Mouse (Mus musculus) inflammation-experienced regulatory T-cells, adult 6 months (primary cell): ENCODE data around the gene Adcy2. TPM values are rescaled to one million over a fixed set of nuclear protein-coding genes. Genes with fewer than 3 reads are reported as not detected.

Experiments
- ATAC-seq: one replicate; pipeline ENCODE4 v1.8.0; 2017
- polyA plus RNA-seq, 3 experiments: library from polyadenylated mRNA; unstranded; fragments of 100-300 nt; shearing (Covaris generic); gene quantifications; one replicate each; pipeline ENCODE4 v1.2.1; 2017

Gene Adcy2
- polyA plus RNA-seq, 3 experiments from 2014 or later = not detected

GRCm38 (mm10) chr13:68820858-68821579, 178.3 kb downstream of the Adcy2 start:
- no peak for ATAC-seq

- ATAC-seq = no peak
Measured at GRCm38 (mm10) chr13:68815704-68816477, 183.4 kb downstream of the Adcy2 start.

GRCm38 (mm10) chr13:68811185-68811584, 188.2 kb downstream of the Adcy2 start:
- ATAC-seq = no peak

GRCm38 (mm10) chr13:68799777-68800176, 199.6 kb downstream of the Adcy2 start:
- ATAC-seq = no peak

- ATAC-seq = no peak
Measured at GRCm38 (mm10) chr13:68793286-68793685, 206.1 kb downstream of the Adcy2 start.

GRCm38 (mm10) chr13:68787286-68788061, 211.9 kb downstream of the Adcy2 start:
- ATAC-seq = no peak

- ATAC-seq = no peak
Measured at GRCm38 (mm10) chr13:68783096-68783495, 216.2 kb downstream of the Adcy2 start.

GRCm38 (mm10) chr13:68778011-68778672, 221.2 kb downstream of the Adcy2 start:
- ATAC-seq = no peak

GRCm38 (mm10) chr13:68773599-68774211, 225.6 kb downstream of the Adcy2 start:
- ATAC-seq = no peak

- no peak for ATAC-seq
Measured at GRCm38 (mm10) chr13:68768588-68768987, 230.8 kb downstream of the Adcy2 start.

GRCm38 (mm10) chr13:68765896-68766578, 233.3 kb downstream of the Adcy2 start:
- no peak for ATAC-seq

- no peak for ATAC-seq
Measured at GRCm38 (mm10) chr13:68764614-68765013, 234.7 kb downstream of the Adcy2 start.

- no peak for ATAC-seq
Measured at GRCm38 (mm10) chr13:68749801-68750200, 249.5 kb downstream of the Adcy2 start.

GRCm38 (mm10) chr13:68749370-68749769, 250.0 kb downstream of the Adcy2 start:
- ATAC-seq = no peak

- ATAC-seq = no peak
Measured at GRCm38 (mm10) chr13:68745426-68745825, 253.9 kb downstream of the Adcy2 start.

GRCm38 (mm10) chr13:68712661-68713060, 286.7 kb downstream of the Adcy2 start:
- no peak for ATAC-seq

- ATAC-seq = no peak
Measured at GRCm38 (mm10) chr13:68707296-68707747, 292.0 kb downstream of the Adcy2 start.

- no peak for ATAC-seq
Measured at GRCm38 (mm10) chr13:68684919-68685318, 314.4 kb downstream of the Adcy2 start.

GRCm38 (mm10) chr13:68680429-68680828, 318.9 kb downstream of the Adcy2 start:
- ATAC-seq = no peak

- ATAC-seq = no peak
Measured at GRCm38 (mm10) chr13:68642786-68643185, 356.6 kb downstream of the Adcy2 start.

- ATAC-seq = no peak
Measured at GRCm38 (mm10) chr13:68627041-68627440, 372.3 kb downstream of the Adcy2 start.
